Mouse (Mus musculus) right cerebral cortex, adult 2 months (tissue): ENCODE measurements around the gene Wfdc15a.
A peak's percentile ranks its signal among the peaks of the same experiment; 100 is the strongest.

Experiments used
- DNase-seq, 2 experiments: peaks; one replicate each; pipeline ENCODE4 v3.0.0; 2021 to 2022; ENCODE audit warnings: low spot score in 2 of 2

Gene Wfdc15a

GRCm38 (mm10) chr2:164177831-164178230 is 22.1 kb downstream of the Wfdc15a start:
- no peak for DNase-seq

- DNase-seq: no peak
These were observed 24.1 kb downstream of the Wfdc15a start for GRCm38 (mm10) chr2:164175850-164176249.

DNA sequence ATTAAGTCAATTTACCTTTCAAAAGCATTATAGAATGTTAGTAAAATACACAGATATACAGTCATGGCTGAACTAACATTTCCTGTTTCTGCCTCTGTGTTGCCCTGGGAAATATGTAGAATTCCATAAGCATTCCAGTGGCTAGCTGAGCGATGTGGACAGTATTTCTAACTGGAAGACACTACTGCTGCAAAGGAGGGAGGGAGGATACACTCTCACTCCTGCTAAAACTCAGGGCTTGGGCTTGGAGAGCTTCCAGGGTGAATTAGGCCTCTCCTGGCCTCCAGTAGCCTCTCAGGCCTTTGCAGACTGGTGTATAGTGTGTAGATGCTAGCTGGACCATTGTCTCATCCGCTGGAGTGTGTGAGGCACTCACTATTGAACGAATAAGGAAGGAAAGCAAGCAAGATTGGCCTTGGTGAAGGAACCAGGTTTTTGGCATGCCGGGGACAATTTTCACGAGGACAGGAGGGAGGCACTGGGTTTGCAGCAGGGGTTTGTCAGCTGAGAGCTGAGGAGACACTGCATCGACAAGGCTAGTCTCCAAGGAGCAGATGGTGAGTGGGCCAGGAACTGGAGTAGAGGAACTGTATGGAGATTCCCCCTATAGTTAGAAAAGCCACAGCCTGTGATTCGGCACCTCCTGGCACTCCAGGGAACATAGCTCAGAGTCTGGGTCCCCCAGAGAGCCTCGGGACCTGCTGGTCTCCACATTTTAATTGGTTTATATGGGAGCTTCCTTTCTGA is 25.1 kb downstream of the Wfdc15a start:
- DNase-seq: peak; percentile 81 to 84

DNA sequence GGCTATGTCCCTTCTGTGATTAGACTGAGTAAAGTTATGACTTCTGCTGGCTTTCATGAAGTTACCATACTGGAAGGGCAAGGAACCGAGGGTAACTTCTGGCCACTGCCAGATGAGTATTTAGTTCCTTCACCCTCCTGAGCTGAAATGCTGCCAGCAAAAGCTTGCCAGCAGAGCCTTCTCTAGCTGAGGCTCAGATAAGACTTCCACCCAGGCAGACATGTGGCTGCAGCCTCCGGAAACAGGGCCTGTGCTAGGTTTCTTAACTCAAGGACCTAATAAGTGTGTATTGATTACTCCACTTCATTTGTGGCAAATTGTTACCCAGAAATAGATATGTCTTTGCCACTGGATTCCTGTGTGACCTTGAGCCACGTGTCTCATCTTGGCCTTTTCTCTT is 26.5 kb downstream of the Wfdc15a start:
- DNase-seq: no peak

DNA sequence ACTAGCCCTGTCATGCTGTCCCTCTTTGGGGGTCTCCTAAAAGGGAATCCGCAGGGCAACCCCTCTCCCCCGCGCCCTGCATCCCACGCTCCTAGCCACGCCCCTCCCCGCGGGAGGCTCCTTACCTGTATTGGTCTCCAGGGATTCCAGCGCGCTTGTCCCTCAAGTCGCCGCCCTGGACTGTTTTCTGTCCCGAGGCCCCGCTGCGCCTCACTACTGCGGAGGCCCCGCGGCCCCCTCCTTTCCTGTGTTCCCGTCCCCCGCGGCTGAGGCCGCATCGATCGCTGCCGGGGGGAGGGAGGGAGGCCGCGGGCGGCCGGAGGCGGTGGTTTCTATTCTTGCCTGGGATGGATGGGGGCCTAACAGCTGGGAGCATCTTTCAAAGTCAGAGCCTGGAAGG is 29.0 kb downstream of the Wfdc15a start, which contains the start of gene Kcns1:
TSS of gene Kcns1 (minus strand) at position 212 of the 400 bp plus-strand sequence.
- DNase-seq: no peak

- no peak for DNase-seq
These were observed 29.6 kb downstream of the Wfdc15a start for GRCm38 (mm10) chr2:164170326-164170725.

DNA sequence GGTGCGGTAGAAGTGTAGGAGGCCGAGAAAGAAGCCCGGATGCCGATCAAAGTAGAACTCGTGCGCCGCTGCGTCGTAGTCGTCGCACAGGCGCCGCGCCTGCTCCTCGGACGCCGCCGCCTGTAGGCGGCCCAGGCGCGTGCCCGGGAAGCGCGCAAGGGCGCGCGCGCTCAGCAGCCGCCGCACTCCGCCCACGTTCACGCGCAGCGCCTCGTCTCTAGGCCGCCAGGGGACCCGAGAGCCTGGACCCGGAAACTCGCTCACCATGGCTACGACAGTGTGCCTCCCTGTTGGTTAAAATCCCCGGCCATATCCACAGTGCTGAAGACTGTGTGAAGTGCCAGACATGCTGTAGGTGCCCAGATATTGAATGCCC is 31.4 kb downstream of the Wfdc15a start:
- DNase-seq: peak; percentile 30 to 38

DNA sequence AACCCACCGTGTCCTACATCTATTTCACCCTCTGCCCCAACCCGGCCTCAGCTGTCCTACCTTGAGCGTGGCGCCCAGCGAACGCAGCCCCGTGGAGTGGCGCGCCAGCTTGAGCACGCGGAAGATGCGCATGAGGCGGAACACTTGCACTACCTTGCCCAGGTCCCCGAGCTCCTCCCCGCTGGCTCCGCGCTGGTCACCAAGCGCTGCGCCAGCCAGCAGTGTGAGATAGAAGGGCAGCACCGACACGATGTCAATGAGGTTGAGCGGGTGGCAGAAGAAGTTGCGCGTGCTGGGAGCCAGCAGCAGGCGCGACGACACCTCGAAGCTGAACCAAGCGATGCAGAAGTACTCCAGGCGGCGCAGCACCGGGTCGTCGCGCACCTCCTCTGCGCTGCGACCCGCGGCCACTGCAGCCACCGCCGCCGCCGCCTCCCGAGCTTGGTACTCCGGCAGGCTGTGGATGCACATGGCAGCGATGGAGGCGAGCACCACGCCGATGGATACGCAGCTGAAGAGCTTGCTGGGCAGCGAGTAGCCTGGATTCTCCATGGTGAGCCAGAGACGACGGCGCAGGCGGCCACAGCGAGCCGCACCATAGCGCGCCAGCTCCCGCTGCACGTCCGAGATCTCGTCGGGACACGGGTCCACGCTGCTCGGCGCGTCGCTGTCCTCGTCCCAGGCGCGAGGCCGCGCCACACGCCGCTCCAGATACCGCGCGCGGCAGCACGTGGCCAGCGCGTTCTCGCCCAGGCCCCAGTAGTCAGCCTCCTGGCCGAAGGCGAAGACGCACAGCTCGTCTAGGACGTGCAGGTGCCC is 32.0 kb downstream of the Wfdc15a start:
- no peak for DNase-seq

GRCm38 (mm10) chr2:164164941-164165340 is 35.0 kb downstream of the Wfdc15a start:
- DNase-seq: no peak

DNA sequence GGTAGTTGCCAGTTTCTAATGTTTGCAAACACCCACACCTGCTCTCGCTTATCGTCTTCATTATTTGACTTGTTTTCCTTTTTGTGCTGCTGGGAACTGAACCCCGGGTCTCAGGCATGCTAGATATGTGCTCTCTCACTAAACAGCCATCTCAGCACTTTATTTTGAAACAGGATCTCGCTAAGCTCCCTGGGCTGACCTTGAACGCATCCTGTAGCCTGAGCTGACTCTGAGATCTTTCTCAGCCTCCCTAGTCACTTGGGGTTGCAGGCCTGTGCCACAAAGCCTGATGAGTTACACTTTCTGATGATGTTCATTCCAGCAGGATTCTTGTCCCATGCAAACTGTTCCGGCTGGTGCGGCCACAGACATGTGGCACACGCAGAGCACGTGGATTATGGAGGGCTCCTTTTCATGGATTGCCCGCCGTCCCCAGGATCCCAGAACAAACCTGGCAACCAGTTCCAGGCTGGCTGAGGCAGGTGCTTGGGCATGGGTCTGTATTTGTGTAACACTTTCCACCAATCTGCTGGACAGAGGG is 38.3 kb downstream of the Wfdc15a start:
- DNase-seq: no peak

- DNase-seq: no peak
These were observed 41.1 kb downstream of the Wfdc15a start for GRCm38 (mm10) chr2:164158838-164159237.

GRCm38 (mm10) chr2:164156158-164156557 is 43.8 kb downstream of the Wfdc15a start:
- no peak for DNase-seq

- no peak for DNase-seq
These were observed 45.9 kb downstream of the Wfdc15a start for GRCm38 (mm10) chr2:164154007-164154406.

DNA sequence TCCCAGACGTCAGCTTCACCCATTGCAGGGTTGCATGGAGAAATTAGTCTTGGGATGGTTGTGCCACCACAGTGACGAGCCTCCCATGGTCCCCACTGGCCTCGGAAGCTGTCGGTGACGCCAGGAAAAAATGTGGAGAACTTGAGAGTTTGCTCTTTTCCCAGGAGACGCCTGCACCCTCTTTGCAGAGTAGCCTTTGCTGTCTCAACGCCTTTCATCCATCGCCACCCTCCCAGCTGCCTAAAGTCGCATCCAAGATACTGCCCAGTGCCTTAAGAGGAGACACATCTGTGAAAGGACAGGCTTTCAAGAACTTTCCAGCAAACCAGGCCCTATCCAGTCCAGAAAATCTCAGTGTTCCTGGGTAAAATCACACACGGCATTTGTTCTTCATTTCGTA is 47.6 kb downstream of the Wfdc15a start:
- no peak for DNase-seq

DNA sequence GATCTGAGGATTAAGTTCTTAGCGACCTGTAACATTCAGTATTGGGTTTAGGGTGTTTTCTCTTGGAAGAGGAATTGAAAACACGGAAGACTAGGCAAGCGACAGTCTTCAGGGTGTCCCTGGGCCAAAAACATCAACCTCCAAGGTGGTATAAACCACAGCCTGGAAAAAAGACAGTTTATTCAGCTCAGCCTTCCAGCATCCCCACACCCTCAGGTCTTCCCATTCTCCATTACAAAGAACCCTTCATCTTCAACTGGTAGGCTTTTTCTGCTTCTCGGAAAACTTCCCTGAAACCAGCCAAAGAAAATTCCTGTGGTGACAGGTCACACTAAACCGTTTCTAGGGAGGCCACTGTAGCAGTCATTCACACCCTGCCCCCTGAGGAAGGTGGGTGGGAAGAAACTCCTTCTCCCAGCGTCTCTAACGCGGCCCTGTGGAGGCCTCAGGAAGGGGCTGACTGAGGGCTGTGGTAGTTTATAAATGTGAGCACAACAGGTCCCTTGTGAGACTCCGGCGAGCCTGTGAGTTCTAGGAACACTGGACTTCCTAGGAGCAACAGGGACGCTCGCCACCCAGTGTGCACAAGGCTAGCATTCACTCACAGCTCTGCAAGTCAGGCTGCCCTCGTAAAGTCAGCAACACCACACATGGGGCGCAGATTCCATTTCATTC is 49.7 kb downstream of the Wfdc15a start:
- DNase-seq: no peak
